Mouse (Mus musculus): ENCODE measurements around the gene Csnk1g1.

DNA sequence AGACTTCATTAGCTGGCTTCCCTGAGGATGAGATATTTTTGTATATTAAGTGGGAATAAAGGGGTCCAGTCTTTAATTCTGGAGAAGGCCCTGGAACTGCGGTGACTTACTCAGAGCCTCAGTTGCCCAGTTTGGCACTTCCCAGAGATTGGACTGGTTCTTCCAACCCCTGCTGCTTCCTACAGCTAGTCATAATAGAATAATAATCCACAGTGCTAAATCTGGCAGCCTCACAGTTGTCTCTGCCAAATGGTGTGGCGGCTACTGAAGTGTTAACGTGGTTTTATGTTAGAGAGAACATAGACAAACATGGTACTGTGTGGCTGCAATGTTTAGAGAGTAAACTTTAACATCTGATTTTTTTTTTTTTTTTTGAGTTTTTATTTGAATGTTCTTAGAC, 152.9 kb downstream of the Csnk1g1 start:
- TF ChIP-seq POLR2A (IDR thresholded peaks at IDR 0.05; ENCODE audit: extremely low read depth, insufficient read depth, low read length) (no peak), CTCF (IDR thresholded peaks at IDR 0.05; ENCODE audit: extremely low read depth, insufficient read depth, low read length) (no peak)
